Mouse (Mus musculus): Measurements from ENCODE around the gene Pdyn.

DNA sequence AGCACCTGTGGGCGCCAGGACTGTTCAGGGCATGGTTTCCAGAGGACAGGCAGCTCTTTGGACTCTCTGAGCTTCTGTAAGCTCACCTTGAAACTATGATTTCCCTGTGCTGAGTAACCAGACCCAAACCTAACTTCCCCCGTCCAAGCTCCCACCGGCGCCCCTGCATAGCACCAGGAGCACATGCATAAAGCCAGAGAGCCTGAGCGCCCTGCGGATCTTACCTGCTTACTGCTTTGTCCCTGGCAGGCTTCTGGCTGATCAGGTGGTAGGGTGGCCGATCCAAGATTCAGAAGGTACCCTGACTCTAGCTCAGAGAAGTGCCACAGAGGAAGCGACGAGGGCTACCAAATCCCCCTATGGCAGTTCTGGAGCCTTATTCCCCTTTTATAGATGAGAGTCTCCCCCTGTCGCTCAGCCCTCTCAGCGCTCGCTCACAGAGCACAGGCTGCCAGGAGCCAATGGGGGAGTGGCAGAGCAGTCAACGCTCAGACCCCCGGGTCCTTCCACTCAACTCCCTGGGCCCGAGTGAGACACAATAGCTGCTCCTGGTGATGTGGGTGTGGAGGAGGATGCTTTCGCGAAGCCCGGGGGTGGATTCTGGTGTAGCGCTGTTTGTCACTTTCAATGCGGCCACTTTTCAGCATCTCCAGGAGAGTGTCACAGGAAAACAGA is at the start of gene Pdyn:
- TF ChIP-seq POLR2A (IDR thresholded peaks at IDR 0.05; ENCODE audit: low read depth, low read length), result no peak
- no peak for TF ChIP-seq CTCF (conservative IDR thresholded peaks at IDR 0.05; ENCODE audit: insufficient read depth, insufficient read length, low read depth, low read length)

All from kidney, adult 2 months (tissue).